Mouse (Mus musculus) heart, postnatal 36 days (tissue): ENCODE measurements around the gene Dnajc5g. TPM values are rescaled to one million over a fixed set of nuclear protein-coding genes. Genes with fewer than 3 reads are reported as not detected.

Experiments
- DNase-seq, 2 experiments: peaks; one replicate each; pipeline ENCODE4 v3.0.0; 2021 to 2022
- intact Hi-C: fragments of 180-260 bp; cut with DNase I; formaldehyde crosslinking; loops from one replicate; pipeline ENCODE4 v1.15.1; 2025
- total RNA-seq, 2 experiments: library from RNA; stranded (reverse); gene quantifications; 2 replicates each; pipeline ENCODE4 v1.2.3; 2021

The Dnajc5g gene
- total RNA-seq = not detected

DNA sequence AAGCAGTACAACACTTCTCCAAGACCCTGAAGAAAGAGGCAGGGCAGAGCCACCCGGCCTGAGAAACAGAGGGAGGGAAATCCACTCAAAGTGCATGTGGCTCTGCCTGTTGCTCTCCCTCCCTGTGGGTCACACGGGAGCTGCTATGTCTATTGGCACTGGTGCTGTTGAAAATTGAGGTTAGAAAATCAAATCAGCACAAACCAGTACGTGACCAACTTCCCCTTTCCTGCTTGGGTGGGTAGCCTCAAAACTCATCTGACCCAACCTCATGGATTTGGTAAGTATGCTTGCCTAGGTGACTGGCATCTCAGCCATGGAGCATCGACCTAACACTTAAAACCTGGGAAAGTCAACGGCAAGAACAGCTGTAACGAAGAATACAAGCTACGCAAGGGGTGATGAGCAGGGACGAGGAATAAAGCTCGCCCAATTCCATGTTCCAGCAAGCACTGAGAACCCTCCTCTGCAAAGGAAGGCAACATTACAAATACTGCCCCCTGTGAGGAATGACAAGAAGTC is at the start of gene Dnajc5g:
Dnajc5g (plus strand) TSS at position 472 of the 522 bp plus-strand sequence.
- intact Hi-C loops = loop anchor here (5.0 kb wide), 1 partner anchor 54 kb away; the partner anchor contains the start of gene Cad
- no peak for DNase-seq

GRCm38 (mm10) chr5:31069810-31070209 is 36.3 kb upstream of the Dnajc5g start:
- DNase-seq = no peak
- intact Hi-C loops = no loop called here

DNA sequence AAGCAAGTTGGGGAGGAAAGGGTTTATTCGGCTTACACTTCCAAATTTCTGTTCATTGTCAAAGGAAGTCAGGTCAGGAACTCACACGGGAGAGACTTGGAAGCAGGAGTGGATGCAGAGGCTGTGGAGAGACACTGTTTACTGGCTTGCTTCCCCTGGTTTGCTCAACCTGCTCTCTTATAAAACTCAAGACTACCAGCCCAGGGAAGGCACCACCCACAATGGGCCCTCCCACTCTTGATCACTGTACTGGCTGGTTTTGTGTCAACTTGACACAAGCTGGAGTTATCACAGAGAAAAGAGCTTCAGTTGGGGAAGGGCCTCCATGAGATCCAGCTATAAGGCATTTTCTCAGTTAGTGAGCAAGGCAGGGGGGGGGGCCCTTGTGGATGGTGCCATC is 35.0 kb upstream of the Dnajc5g start:
- no peak for DNase-seq
- intact Hi-C loops = no loop called here

GRCm38 (mm10) chr5:31071821-31072220 is 34.3 kb upstream of the Dnajc5g start:
- DNase-seq = no peak
- intact Hi-C loops = no loop called here

- intact Hi-C loops = no loop called here
Observed at GRCm38 (mm10) chr5:31073176-31073575, 32.9 kb upstream of the Dnajc5g start.

GRCm38 (mm10) chr5:31076346-31076745 is 29.7 kb upstream of the Dnajc5g start:
- DNase-seq = no peak
- intact Hi-C loops = no loop called here

More at GRCm38 (mm10) chr5:31073176-31073575, 32.9 kb upstream of the Dnajc5g start:
- no peak for DNase-seq

DNA sequence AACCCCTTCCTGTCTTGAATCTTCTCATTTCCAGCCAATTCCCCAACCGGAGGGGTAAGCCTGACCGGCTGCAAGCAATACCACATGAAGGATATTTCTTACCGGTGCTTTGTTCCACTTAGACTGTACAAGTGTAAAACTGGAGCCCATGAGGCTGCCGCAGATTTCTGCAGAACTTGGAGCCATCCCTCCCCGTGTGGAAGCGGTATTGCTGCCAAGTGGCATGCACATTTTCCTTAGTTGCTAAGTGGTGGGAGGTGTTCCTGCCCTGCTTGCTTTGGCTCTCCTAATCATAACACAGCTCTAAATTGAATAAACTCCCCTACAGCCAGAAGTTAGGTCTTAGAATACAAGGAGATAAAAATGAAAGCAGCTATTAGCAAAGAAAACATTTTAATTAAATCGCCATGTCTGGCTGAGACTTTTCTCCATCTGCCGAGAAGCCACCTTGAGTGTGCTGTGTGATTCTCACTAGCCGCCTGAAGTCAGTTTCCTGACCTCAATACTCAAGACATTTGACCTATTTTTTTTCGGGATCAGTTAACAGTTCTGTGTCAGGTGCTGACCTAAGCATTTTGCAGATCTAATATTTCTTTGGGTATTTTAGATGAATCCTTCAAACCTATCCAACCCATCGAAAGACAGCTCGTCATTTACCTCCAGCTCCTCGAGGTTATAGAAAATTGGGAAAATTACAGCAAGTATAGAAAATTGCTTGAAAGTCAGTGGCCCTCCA is 25.9 kb upstream of the Dnajc5g start:
- intact Hi-C loops = no loop called here
- DNase-seq = no peak

DNA sequence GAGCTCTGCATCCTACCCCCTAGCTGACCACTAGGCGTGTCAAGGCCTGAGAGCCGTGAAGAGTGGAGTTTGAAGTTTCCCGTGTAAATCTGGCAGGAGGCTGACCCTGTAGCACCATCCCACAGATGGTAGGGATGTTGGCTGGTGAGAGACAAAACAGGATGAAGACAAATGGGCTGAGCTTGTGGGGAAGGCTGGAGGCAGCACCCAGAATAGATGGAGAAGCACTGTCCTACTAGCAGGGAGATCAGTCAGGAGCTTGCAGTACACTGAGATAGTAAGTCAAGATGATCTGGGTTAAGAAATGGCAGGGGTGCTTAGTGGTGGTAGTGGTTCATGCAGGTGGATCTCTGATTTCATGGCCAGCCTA is 25.3 kb upstream of the Dnajc5g start:
- no peak for DNase-seq
- intact Hi-C loops = no loop called here

DNA sequence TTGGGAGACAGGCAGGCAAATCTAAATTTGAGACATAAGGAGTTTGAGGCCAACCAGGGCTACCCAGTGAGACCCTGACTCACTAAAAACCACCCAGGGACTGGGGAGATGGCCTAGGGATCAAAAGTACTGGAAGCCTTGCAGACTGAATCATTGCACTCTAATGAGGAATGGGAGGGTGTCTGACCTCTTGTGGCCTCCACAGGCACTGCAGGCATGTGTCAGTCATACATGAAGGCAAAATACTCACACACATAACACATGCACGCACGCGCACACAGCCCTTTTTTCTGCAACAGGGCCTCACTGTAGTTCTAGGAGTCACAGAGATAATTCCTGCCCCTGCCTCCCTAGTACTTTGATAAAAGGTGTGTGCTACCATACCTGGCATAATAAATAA is 24.7 kb upstream of the Dnajc5g start:
- DNase-seq = peak in 1 of 2 experiments; percentile 38
- intact Hi-C loops = no loop called here

DNA sequence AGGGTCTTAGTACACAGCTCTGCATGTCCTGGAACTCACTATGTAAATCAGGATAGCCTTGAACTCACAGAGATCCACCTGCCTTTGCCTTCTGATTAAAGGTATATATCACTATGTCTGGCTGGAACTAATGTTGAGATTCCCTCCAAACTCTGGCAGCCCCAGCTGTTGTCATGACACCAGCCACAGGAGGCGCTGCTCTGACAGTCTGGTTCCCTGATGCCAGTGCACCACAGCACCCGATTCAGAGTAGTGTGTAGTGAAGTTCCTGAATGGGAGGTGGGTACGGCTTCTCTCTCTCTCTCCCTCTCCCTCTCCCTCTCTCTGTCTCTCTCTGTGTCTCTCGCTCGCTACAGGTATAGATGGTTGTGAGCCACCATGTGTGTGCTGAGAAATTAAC is 23.7 kb upstream of the Dnajc5g start:
- peak; percentile 52 to 70 for DNase-seq
- intact Hi-C loops = loop anchor here (2.0 kb wide), 1 partner anchor 28 kb away; no protein-coding TSS in a partner anchor

GRCm38 (mm10) chr5:31082935-31083625 is 23.0 kb upstream of the Dnajc5g start:
- intact Hi-C loops = loop anchor here (2.0 kb wide), 1 partner anchor 28 kb away; no protein-coding TSS in a partner anchor
- peak; percentile 34 to 35 for DNase-seq

DNA sequence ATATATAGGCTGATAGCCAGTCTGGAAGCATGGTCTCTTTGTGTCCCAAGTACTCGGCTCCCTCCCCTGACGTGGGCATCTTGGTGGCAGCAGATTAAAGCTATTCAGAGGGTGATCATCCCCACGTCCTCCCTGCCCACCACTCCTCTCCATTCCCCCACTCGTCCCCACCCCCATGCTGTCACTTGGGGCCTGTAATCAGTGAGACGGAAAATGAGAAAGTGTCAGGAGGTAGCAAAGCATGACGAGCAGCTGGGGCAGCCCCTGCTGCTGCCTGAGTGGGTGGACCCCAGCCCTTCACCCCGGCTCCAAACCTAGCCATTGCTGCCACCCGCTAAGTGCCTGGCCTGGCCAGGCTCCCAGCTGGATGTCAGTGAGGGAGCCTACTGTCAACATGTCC is 22.1 kb upstream of the Dnajc5g start:
- no peak for DNase-seq
- intact Hi-C loops = loop anchor here (2.0 kb wide), 1 partner anchor 27 kb away; no protein-coding TSS in a partner anchor

GRCm38 (mm10) chr5:31086606-31087005 is 19.5 kb upstream of the Dnajc5g start:
- no peak for DNase-seq
- intact Hi-C loops = no loop called here

- no peak for DNase-seq
Observed at GRCm38 (mm10) chr5:31087131-31087530, 19.0 kb upstream of the Dnajc5g start.

DNA sequence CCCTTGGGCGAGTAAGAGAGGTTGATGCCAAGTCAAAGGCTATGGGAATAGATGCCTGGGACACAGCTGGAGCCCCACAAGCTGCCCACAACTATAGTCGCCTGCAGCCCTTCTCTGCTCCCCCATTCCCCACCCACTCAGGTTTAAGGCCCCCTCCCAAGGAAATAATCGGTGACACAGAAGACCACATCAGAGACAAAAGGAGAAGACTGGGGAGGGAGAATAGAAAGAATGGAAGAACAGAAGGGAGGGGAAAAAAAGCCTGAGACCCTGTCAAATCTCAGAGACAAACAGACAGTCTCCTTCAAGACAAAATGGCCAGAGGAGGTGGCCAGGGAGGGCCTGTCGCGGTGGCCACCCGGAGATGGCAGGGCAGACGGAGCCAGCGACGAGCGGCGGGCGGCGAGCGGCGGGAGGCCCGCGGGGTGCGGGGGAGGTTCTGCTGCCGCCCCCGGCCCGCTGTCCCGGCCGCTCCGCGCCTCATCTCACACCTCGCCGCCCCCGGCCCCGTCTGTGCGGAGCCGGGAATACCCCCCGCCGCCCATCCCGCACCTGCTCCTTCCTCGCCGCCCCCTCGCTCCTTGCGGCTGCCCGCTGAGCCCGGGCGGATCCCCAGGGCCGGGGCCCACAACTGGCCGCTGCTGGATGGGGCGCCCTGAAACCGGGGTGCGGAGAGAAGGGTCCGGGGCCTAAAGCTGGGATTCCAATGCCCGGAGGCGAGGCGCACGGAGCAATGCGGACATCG is 13.7 kb upstream of the Dnajc5g start:
- intact Hi-C loops = no loop called here
- DNase-seq = no peak

More at GRCm38 (mm10) chr5:31087131-31087530, 19.0 kb upstream of the Dnajc5g start:
- intact Hi-C loops = no loop called here

DNA sequence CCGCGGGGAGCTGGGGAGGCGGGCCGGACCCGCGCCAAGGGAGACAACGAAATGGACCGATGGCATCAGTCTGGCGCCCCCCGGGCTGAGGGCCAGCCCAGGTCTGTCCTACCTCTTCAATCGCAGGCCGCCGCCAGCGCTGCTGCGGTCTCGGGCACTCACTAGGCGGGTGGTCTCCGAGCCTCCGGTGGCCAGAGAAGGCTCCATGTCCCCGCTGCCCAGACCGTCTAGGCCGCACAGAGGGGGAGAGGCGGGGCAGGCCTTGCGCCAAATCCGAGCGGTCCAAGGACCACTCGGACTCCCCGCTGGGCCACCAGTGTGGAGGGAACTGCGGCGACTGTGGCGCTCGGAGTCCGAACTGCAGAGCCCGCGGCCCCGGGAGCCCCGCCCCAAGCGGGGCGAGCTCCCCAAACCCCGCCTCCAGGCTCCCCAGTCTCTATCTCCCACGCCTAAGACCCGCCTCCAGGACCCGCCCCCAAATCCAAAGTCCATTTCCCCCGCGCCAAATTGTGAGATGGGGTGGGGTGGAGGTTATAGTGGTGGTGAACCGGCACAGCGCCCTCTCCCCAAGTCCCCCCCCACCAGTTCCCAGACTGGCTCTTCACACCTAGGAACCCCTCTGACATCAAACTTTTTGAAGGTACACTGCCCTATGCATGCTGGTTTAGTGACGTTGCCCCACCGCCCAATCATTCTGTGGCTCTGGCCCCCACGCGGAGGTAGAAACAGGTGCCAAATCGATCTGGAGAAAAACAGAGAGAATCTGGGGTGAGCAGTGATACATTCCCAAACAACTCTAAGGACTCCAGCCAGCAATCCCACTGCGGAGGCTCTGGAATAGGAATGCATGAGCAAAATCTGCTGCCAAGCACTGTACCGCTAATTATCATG is 12.7 kb upstream of the Dnajc5g start:
- intact Hi-C loops = no loop called here
- DNase-seq = peak; percentile 38 to 42

- intact Hi-C loops = no loop called here
- DNase-seq = no peak
Observed at GRCm38 (mm10) chr5:31094100-31094798, 11.8 kb upstream of the Dnajc5g start.

DNA sequence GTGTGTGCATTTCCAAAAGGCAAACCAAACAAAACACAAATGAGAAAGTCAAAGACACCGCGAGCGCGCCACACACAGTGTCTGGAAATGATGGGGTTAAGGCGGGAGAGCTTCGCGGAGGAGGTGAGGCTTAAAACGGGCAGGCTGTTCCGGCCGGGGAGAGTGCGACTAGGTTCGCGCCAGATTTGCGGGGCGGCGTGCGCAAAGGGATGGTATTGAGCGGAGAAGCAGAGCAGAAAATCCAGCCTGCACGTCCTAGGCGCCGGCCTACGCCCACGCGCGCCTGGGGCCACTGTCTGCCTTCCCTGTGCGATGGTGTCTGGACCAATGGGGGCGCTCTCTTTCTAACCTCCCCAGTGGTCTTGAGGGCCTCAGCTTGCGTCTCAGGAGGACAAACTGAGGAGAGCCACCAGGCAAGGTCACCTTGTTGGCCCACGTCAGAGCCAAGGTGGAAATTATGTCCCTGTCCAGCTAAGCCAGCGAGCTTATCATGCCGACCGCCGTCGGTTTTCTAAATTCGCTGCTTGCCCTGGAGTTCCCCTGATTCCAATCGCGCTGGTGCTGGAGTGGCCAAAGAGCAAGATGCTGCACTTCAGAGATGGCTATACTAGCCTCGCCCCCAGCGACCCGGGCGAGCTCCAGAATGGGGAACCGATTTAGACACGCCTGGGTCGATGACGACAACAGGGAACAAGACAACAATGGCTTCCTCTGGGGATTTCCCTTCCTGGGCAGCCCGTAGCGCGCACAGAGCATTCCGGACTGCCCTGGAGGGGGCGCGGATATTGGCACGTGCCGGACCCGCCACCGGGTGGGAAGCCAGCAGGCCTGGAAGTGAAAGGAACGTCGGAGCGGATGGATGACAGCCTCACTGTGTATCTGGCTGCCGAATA is 11.0 kb upstream of the Dnajc5g start:
- peak; percentile 61 to 63 for DNase-seq
- intact Hi-C loops = no loop called here
